Mouse (Mus musculus): ENCODE data around the gene Plppr3.

Plppr3 gene

DNA sequence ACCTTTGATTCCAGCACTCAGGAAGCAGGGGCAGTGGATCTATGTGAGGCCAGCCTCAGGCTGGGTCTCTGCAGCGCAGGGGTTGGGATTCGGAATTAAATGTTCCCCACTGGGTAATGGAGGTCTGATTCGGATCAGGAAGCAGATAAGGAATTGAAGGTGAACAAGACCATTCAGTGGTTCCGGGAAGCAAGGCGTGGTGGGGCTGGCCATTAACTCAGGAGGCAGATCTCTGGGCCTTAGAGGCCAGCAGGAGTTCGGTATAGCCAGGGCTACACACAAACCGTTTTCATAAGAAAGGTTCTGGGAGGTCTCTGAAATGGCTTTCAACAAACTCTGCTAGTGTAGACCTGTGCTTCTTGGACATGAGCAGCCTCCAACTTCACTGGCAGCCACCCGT is 21.6 kb downstream of the Plppr3 start:
- in situ Hi-C loops (cut with MboI), result no loop called here

DNA sequence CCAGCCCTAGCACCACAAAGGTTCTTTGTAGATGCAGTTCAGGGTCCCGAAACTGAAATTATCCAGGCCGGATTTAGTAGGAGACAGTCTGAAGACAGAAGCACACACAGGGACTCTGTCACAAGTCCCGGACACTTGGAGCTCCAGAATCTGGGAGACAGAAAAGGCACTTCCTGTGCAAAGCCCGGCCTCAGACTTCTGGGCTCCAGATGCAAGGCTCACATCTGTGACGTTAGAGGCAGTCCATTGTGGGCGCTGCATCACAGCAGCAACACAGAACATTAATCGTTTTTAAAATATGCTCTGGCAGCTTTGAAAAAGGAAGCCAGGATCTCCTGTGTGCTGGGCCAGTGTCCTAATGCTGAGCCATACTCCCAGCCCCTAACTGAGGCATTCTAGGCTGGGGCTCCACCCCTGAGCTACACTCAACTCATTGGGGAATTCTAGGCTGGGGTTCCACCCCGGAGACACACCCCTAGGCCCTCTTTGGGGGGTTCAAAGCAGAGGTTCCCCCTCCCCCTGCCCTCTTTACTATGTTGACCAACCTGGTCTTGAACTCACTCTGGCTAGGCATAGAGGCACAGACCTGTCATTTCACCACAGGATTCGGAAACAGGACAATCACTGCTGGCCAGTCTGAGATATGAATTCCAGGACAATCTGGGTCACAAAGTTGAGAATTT is 22.2 kb downstream of the Plppr3 start:
- in situ Hi-C loops (cut with MboI), result no loop called here

DNA sequence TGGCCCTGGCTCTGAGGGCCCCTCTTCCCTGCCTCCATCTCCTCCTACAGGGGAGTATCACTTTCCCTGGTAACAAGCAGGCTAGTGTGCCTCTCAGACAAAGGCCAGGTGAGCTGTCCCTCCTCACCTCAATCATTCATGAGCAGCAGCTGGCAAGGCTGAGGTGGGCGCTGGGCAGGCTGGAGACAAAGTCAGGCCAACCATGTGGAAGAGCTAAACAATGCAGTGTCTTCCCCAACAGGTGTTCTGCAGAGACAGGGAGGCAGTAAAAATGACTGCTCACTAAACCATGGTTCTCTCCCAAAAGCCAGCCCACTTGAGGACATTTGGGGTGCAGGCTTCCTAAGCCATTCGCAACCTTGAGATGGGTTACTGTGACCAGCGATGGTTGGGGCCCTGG is 22.8 kb downstream of the Plppr3 start:
- in situ Hi-C loops (cut with MboI), result no loop called here

DNA sequence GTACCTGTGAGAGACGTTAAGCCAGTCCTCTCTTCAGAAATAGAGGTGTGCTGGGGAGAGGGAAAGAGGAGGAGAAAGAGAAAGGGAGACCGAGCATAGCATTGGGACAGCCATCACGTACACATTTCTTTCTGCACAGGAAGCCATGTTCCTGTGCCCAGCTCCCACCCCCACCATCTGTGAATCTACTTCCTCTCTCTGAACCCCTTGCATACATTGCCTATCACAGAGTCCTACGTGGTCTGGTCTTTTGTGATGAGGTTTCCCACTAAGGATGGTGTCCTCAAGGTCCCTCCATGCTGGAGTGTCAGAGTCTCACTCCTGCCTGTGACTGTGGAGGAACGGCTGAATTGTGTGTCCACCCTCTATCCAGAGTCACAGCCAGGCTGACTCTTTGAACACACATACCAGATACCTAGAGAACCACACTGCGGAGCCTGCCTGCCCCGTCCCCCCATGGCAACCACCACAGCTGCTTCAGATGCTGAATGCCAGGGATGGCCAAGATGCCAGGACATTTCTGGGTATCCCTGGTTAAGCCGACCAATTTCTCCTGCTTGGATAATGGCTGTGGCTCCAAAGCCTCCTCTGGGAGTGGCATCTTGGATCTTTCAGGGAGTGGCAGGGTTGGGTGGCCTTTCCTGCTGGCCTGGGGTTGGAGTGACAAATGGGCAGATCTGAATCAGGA is 24.3 kb downstream of the Plppr3 start:
- in situ Hi-C loops (cut with MboI), result no loop called here

DNA sequence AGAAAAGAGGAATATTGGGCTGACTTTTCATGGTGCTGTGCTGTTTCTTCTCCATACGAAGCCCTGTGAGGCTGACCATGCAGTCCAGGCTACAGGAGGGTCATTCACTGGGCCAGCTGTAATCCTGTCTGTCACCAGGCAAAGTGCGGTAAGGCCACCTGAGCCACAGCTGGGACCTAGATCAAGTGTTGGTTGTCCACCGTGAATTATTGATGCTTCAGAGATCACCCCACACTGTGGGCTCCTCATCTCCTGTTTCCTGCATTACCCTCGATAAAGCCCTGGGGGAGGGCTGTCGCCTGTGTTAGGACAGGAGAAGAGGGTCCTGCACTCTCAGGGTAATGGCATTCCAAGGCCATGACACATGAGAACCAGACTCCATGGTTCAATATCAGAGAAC is 27.9 kb downstream of the Plppr3 start:
- in situ Hi-C loops (cut with MboI), result no loop called here

DNA sequence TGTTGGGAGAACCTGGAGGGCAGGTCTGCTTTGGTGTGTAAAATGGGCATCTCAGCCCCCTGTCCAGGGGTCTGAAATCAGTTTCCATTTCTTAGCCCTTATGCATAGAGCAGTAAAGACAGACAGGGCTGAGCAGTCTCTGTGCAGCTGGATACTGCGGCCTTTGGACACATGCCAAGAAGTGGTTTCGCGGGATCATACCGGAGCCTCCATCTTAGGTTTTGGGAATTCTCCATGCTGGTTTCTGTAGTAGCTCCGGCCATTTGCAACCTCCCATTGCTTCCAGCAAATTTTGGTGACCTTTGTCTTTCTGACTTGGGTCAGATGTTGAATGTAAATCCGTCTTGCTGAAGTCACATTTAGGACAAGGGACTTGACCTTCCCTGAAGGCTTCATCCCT is 31.0 kb downstream of the Plppr3 start:
- in situ Hi-C loops (cut with MboI), result no loop called here

DNA sequence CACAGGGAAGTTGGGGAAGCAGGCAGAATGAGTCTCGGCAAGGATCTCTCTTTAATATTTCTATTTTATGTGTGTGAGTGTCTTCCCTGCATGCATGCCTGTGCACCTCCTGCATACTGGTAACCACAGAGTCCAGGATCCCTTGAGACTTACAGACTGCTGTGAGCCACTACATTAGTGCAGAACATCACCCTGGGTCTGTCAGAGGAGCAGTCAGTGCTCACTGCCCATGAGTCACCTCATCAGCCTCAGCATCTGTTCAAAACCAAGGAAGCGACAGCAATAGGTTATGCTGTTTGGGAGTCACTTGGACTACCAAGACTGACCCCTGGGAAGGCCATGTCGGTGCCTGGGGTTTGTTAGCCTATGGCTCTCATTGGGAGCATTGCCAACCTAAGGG is 32.1 kb downstream of the Plppr3 start:
- in situ Hi-C loops (cut with MboI), result no loop called here

DNA sequence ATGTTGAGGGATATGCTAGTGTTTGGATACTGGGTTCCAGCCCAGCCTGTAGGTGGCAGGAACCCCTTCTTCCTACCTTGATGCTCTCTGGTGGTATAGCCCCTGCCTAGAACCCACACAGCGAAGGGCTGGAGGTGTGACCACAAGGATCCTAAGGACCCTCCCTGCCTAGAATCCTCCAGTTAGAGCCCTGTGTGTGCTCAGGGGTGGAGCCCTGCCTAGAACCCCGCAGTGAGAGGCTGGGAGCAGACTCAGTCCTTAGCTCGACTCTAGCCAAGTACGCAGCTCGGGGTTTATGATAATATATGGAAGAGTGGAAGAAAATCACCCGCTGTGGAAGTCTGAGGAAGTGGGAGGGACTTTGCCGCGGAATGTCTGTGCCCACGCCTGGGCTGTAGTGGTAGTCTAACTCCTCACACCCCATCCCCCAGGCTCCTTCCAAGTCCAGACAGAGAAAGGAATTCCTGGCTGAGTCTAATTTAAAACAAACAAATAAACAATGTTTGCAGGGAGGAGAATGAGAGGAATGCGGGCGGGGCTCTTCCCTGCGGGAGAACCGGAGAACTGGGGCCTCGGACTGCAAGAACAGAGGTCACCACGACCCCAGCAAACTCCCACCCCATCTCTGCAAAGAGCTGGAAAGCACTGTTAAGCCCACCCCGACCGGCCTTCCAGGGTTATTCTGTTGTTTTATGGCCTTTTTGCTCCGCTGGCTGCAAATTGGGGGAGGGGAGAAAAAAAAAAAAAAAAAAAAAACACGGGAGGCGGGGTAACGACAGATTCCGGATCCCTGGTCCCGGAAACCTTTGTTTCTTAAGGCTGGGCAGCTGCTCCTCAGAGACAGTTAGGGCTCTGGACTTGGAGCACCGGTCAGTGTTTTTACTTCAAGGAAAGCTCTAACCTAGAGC is 33.5 kb downstream of the Plppr3 start:
- in situ Hi-C loops (cut with MboI), result no loop called here

DNA sequence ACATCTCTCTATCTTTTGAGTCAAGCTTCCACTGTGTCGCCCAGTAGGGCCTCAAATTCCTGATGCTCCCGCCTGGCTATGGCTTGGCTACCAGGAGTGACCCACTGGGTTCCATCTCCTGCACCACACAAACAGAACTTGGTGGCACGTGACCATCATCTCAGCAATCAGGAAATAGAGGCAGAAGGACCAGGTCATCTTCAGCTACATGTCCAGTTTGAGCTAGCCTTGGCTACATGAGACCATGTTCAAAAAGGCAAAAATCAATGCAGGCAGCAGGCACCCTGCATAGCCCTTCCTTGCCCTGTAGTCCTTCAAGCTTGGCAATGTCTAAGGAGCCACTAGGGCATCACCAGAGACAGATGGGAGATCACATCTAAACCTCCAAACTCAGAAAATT is 34.3 kb downstream of the Plppr3 start:
- in situ Hi-C loops (cut with MboI), result no loop called here

DNA sequence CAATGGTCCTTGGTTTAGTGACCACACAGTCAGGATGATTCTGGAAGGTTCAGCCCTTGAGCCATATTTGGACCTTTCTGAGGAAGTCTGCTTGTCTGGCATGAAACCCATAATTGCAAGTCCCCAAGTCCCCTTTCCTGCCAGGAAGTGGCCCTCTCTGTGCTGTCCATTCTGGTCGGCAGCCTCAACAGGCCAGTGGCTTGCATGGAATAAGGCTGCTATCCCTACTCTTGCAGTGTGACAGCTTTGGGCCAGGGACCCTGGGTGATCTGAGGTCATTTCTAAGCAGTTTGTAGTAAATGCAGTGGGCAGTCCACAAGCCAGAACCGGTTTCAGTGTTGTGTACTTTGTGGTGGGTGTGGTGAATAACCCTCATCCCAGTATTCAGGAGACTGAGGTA is 36.3 kb downstream of the Plppr3 start:
- in situ Hi-C loops (cut with MboI), result loop anchor here (10.0 kb wide), 2 partner anchors 87 to 117 kb away; partner anchors contain the start of genes Arid3a and R3hdm4

DNA sequence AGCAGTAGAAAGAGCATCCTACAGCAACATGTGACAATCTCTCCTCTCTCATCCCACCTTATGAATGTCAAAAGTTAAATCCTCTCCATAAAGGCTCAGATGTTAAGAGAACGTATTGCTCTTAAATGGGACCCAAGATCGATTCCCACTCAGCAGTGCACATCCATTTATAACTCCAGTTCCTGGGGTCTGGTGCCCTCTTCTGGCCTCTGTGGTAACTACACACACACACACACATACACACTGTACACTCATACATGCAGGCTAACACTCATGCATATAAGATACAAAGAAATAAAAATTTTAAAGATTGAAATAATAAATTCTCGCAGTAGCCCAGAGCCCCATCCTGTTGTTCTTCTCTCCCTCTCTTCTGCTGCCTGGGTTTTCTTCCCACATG is 37.5 kb downstream of the Plppr3 start:
- in situ Hi-C loops (cut with MboI), result loop anchor here (10.0 kb wide), 2 partner anchors 88 to 118 kb away; partner anchors contain the start of genes Arid3a and R3hdm4

DNA sequence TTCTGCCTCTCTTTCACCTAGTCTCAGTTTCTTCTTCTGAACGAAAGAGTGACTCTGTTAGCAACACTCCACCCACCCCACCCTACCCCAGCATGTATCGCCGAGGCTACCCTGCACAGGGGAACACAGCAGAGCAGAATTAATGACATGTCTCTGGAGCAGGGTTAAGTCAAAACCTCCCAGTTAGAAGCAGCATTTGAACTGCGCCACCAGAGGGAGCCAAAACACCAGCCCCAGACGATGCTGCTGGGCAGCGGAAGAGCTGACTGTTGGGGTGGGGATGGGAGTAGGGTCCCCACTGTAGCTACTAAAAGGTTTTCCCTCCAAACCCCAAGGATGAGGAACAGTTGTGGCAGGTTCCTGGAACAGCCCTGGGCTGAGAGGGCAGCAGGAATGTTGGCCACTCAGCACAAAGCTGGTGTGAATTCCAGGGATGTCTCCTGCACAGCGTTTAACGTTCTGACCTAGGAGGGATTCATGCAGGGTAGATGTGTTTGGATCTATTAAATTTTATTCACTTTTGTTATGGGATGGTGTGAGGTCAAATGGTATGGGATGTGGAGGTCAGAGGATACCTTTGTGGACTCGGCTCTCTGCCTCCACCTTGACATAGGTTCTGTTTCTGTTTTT is 39.5 kb downstream of the Plppr3 start:
- in situ Hi-C loops (cut with MboI), result loop anchor here (10.0 kb wide), 2 partner anchors 90 to 120 kb away; partner anchors contain the start of genes Arid3a and R3hdm4

DNA sequence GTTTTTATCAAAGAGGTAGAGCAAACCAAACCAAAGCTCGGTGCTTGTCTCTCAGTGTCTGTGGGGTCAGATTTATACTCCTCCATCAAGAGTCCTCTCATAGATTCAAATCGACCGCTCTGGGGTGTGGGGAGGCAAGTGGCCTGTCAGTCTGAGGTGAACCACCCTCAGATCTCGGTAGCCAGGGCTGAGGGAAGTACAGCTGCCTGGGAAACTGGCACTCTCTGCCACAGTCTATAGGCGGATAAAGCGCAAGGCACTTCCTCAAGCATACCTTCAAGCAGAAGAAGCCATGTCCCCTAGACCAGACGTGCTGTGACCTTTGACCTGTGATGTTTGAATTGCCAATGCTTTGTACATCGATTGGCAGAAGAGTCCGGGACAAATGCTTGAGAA is 41.6 kb downstream of the Plppr3 start:
- in situ Hi-C loops (cut with MboI), result loop anchor here (10.0 kb wide), 2 partner anchors 92 to 122 kb away; partner anchors contain the start of genes Arid3a and R3hdm4

DNA sequence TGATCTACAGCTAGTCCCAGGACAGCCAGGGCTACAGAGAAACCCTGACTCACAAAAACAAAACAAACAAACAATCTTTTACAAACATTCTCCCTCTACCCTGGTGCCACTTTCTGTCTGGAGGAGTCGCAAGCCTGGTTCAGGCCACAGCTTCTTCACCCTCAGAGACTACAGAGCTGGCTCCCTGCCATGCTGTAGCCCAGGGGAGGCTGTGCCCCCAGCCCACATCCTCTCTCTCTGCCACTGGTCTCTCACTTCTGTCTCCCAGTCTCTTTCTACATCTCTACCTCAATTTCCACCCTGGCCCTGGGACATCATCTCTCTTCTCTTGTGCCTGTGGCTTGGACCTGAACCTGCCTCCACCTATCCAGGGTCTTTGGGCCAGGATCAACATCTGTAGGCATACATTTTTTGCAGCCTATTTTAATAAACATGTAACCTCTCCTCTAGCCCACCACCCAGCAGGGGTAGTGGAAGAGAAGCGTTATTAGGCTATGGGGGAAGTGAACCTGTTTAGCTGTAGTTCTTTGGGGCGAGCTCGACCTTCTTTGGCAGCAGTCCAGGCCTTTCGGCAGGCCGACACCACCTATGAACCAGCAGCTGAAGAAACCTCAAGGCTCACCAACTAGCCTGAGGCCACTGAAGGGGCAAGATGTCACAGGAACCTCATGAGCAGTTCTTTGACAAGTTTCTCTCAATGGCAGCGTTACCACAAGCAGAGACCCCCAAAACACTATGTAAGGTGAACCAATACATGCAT is 42.2 kb downstream of the Plppr3 start:
- in situ Hi-C loops (cut with MboI), result loop anchor here (10.0 kb wide), 2 partner anchors 93 to 123 kb away; partner anchors contain the start of genes Arid3a and R3hdm4

DNA sequence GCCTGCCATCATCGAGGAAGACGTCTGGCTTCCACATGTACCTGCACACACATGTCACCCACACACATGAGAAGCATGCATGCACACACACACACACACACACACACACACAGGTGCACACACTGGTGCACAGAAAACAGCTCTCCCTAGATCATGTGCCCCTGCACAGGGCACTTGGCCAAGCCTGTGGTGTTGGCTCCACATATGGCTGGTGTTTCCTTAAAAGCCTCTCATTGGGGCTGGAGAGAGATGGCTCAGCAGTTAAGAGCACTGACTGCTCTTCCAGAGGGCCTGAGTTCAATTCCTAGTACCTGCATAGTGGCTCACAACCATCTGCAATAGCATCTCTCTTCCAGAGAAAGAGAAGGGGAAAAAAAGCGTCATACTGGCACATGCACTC is 42.9 kb downstream of the Plppr3 start:
- in situ Hi-C loops (cut with MboI), result loop anchor here (10.0 kb wide), 2 partner anchors 93 to 123 kb away; partner anchors contain the start of genes Arid3a and R3hdm4

DNA sequence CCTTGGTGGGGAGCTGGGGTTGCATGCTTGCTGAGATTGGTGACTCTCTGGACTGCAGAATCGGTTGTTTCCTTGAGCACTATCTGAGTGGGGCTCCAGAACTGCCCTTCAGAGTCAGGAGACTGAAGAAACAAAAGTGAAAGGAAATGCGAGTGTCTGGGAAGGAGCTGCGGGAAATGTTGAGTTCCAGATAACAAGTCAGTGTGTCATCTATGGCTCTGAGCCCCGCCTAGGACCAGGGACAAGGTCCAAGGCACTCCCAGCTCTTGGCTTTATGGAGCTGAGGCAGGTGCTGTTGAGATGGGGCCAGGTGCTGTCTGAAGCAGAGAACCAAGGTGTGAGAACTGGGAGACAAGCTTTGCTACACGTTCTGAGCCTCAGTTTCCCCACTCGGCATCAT is 50.0 kb downstream of the Plppr3 start:
- in situ Hi-C loops (cut with MboI), result no loop called here

DNA sequence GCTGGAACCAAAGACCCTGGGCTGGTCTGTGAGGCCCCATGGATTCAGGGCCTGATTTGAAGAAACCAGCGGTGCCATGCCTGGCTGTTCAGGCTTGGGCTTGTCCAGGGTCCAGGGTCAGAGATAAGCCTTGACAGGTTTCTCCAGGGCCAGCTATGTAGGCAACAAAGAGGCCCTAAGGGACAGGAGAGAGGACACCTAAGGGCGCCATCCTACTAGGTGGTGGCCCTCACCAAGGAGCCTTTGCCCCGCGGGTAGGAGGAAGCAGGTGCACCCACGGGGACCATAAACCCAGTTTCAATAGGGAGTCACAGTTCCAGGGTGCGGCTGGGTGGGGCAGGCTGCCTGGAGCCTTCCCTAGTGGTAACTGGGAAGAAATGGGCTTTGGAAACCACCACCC is 51.4 kb downstream of the Plppr3 start:
- in situ Hi-C loops (cut with MboI), result no loop called here

DNA sequence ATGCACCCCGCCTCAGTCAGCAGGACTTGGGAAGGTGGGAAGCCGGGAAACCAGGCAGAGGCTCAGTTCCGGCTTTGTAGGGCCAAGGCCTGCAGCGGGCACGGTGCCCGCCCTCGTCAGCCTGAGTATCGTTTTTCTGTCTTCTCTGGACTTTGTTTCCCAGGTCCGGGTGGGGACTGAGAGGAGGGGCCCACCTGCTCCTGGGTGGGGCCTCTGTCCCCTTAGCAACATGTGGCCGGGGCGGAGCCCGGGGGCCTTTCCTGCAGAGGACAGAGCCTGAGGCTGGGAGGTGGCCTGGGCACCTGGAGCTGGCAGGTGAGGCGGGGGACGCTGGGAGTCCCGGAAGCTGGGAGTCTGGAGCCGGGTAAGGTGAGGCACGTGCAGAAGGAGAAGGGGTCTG is 52.1 kb downstream of the Plppr3 start:
- in situ Hi-C loops (cut with MboI), result no loop called here

DNA sequence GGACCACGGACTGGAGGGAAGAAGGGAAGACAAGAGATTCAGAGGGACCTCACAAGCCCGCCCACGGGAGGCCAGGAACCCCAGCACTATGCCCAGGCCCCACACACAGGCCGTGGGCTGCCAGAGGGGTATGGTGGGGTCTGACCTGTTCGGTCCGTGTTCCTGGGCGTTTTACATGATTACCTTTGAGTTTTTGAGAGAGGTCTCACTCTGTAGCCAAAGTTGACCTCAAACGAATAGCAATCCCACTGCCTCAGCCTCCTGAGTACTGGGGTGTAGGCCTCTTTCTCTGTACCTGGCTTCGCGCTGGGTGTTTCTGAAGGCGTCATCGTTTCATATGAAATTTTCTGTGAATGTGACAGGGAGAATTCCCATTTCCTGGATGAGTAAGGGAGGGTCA is 52.7 kb downstream of the Plppr3 start:
- in situ Hi-C loops (cut with MboI), result no loop called here

DNA sequence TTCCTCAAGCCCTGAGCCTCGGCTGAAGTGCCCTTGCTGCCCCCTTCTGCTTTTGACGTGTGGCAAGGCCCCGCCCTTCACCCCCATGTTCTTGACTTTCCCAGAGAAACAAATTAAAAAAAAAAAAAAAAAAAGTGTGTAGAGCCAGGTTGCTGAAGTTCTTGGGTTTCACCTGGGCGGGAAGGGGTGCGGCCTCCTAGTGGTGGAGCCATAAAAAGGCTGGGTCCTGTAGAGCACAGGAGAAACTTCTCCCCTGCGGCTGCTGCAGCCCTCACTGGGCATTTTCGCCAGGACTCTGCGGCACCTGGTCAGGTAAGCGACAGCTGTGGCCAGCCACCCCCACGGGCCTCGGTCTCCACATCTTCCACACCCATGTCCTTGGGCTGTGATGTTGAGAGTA is 53.7 kb downstream of the Plppr3 start, which contains the start of gene Misp:
TSS of gene Misp (plus strand) at position 208 of the 400 bp plus-strand sequence.
- in situ Hi-C loops (cut with MboI), result no loop called here

DNA sequence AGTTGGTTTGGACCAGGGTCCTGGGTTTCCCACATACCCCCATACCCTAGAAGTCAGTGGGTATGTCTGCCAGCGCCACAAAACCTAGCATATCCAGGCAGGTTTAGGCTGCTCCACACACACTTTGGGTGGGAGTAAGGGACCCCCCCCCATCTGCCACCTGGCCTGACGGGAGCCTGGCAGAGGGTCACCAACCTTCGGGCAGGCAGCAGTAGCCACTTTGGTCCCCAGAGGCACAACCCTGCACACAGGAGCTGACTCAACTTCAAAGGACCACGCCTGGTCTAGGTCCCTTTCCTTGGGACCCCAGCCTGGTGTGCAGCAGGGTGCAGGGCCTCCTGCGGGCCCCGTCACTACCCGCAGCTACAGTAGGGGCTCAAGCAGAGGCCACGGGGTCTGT is 54.2 kb downstream of the Plppr3 start:
- in situ Hi-C loops (cut with MboI), result no loop called here

Data from mature B cell (primary cell).